Mouse (Mus musculus) liver, postnatal 0 days (tissue): ENCODE results near the gene St8sia2.

ENCODE experiments used
- CTCF ChIP-seq: sonication (generic); IDR thresholded peaks from 2 replicates; pipeline ENCODE4 v1.5.1; 2016; ENCODE audit warnings: antibody characterized with exemption, low read depth
- EP300 ChIP-seq: IDR thresholded peaks from 2 replicates; pipeline ENCODE4 v1.6.1; 2016; ENCODE audit warnings: antibody characterized with exemption, low read depth, mild to moderate bottlenecking

DNA sequence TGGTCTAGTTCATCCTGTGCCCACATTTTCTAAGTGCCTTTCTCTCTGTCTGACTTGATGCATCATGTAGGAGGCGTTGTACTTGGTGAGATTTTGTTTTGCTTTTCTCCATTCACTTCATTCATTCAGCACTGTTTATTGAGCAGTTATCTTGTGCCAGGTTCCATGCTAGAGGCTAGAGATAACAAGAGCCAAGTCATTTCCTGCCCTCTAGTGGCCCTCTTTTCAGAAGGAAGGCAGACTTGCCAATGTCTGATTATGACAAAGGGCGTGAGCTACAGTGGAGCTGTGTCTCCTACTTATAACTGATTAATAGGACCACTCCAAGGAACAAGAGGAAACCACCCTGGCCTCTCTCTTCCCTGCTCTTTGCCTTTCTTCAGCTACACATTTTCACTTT lies 3.1 kb upstream of the St8sia2 start:
- TF ChIP-seq CTCF (peak; percentile 12; the same call in 1 of the 2 replicates), EP300 (no peak)
